Mouse (Mus musculus) intestine, embryonic 16.5 days (tissue): ENCODE data around the gene Hist2h3c1. TPM values are rescaled to one million over a fixed set of nuclear protein-coding genes. Genes with fewer than 3 reads are reported as not detected.
"Not testable (repeated sequence)": the region's sequence is repeated elsewhere in the genome, so short reads cannot be mapped to it uniquely, and the experiment has no call there.

Experiments
- ATAC-seq: fragments of 200-750 bp; cut with Nextera tagmentation; 2 replicates; pipeline ENCODE4 v1.8.0; 2017; ENCODE audit warnings: moderate TSS enrichment, moderate library complexity
- H3K27ac ChIP-seq: fragments of 300-500 bp; sonication (generic); 2 replicates; pipeline ENCODE4 v1.5.1; 2014; ENCODE audit warnings: mild to moderate bottlenecking, low read length
- H3K27me3 ChIP-seq: fragments of 300-500 bp; sonication (generic); replicated peaks from 2 replicates; pipeline ENCODE4 v1.6.1; 2014; ENCODE audit warnings: low read length, control low read depth, mixed read lengths; ENCODE audit not compliant: control insufficient read depth, insufficient read depth
- H3K36me3 ChIP-seq: fragments of 300-500 bp; sonication (generic); 2 replicates; pipeline ENCODE4 v1.6.1; 2014; ENCODE audit warnings: low read length, control low read depth; ENCODE audit not compliant: control insufficient read depth, insufficient read depth
- H3K4me1 ChIP-seq: fragments of 300-500 bp; sonication (generic); 2 replicates; pipeline ENCODE4 v1.6.1; 2014; ENCODE audit warnings: low read length, control low read depth, mixed read lengths; ENCODE audit not compliant: control insufficient read depth, insufficient read depth
- H3K4me2 ChIP-seq: fragments of 300-500 bp; sonication (generic); 2 replicates; pipeline ENCODE4 v1.6.1; 2014; ENCODE audit warnings: low read depth, low read length, control low read depth
- H3K4me3 ChIP-seq: fragments of 300-500 bp; sonication (generic); 2 replicates; pipeline ENCODE4 v1.5.1; 2014; ENCODE audit warnings: mild to moderate bottlenecking, low read length
- H3K9ac ChIP-seq: fragments of 300-500 bp; sonication (generic); 2 replicates; pipeline ENCODE4 v1.6.1; 2014; ENCODE audit warnings: low read depth, low read length
- H3K9me3 ChIP-seq: fragments of 300-500 bp; sonication (generic); 2 replicates; pipeline ENCODE4 v1.6.1; 2016; ENCODE audit warnings: low read length, control low read depth; ENCODE audit not compliant: control insufficient read depth
- WGBS: fragments of 180-500 bp; shearing (Covaris S2); extraction: QIAGEN DNeasy Blood & Tissue Kit; methylation state at CpG from one replicate; pipeline ENCODE4 v1.1.7; 2014; 5-methylcytosine and 5-hydroxymethylcytosine counted together
- polyA plus RNA-seq: library from polyadenylated mRNA; unstranded; fragments of >200 nt; fragmentation: Nextera tagmentation; extraction: Ambion mirVana; gene quantifications from 2 replicates; pipeline ENCODE4 v1.2.1, GENCODE M21; 2015

The Hist2h3c1 gene
- polyA plus RNA-seq, 1 experiment from 2014 or later: 1.8 TPM

DNA sequence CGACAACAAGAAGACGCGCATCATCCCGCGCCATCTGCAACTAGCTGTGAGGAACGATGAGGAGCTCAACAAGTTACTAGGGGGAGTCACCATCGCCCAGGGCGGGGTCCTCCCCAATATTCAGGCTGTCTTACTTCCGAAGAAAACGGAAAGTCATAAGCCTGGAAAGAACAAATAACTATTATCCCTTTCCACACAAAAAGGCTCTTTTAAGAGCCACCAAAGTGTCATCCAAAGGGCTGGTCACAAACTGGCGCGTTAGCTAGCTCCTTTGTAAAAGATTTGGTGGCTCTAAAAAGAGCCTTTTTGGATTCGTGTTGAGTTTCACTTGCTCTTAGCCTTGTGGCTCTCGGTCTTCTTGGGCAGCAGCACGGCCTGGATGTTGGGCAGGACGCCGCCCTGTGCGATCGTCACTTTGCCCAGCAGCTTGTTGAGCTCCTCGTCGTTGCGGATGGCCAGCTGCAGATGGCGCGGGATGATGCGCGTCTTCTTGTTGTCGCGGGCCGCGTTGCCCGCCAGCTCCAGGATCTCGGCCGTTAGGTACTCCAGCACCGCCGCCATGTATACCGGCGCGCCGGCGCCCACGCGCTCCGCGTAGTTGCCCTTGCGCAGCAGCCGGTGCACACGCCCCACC lies 26.2 kb upstream of the Hist2h3c1 start:
- not testable (repeated sequence) for H3K27me3 ChIP-seq, H3K36me3 ChIP-seq, H3K9me3 ChIP-seq
- H3K27ac ChIP-seq: peak overlapping the region; percentile 100
- H3K4me3 ChIP-seq: peak overlapping the region; percentile 68
- peak overlapping the region; percentile 84 for H3K9ac ChIP-seq
- H3K4me2 ChIP-seq: peak overlapping the region; percentile 85
- peaks cover 18% of the 10 kb centered on the region for H3K4me1 ChIP-seq
- under 1% methylated on average over 25 of the region's 47 CpGs for WGBS
- peak; percentile 28 for ATAC-seq

GRCm38 (mm10) chr3:96220765-96221639 lies 25.5 kb upstream of the Hist2h3c1 start, which contains the start of the genes Hist2h2ac and Hist2h2be:
Gene Hist2h2ac, minus strand, starts transcription at chr3:96220880.
Gene Hist2h2be, plus strand, starts transcription at chr3:96221119.
- H3K4me3 ChIP-seq: peak within 1 kb of the TSS; percentile 68
- peak within 1 kb of the TSS; percentile 100 for H3K27ac ChIP-seq
- peak; percentile 94 for ATAC-seq

GRCm38 (mm10) chr3:96221640-96222038 lies 24.8 kb upstream of the Hist2h3c1 start:
- Histone ChIP-seq H3K4me3 (peak overlapping the region; percentile 68), H3K4me1 (peaks cover 18% of the 10 kb centered on the region), H3K27me3 (no peaks in the 10 kb centered on the region), H3K36me3 (no peaks in the 10 kb centered on the region), H3K9me3 (no peaks in the 10 kb centered on the region), H3K27ac (peak overlapping the region; percentile 100), H3K4me2 (peak overlapping the region; percentile 85), H3K9ac (peak overlapping the region; percentile 74)
- 27% methylated on average over 9 of the region's 9 CpGs for WGBS
- ATAC-seq: no peak

More at GRCm38 (mm10) chr3:96220765-96221639, 25.5 kb upstream of the Hist2h3c1 start, which contains the start of the genes Hist2h2ac and Hist2h2be:
- peak within 1 kb of the TSS; percentile 84 for H3K9ac ChIP-seq
- no peaks in the 10 kb centered on the region for H3K36me3 ChIP-seq
- no peaks in the 10 kb centered on the region for H3K9me3 ChIP-seq
- H3K27me3 ChIP-seq: no peaks in the 10 kb centered on the region
- under 1% methylated on average over 43 of the region's 43 CpGs for WGBS
- H3K4me2 ChIP-seq: peak within 1 kb of the TSS; percentile 85
- peaks cover 18% of the 10 kb centered on the region for H3K4me1 ChIP-seq

- no peak overlapping the region for H3K9ac ChIP-seq
- H3K4me1 ChIP-seq: peaks cover 18% of the 10 kb centered on the region
- no peaks in the 10 kb centered on the region for H3K9me3 ChIP-seq
- no peaks in the 10 kb centered on the region for H3K27me3 ChIP-seq
- 84% methylated on average over 4 of the region's 4 CpGs for whole genome bisulfite sequencing
- H3K4me3 ChIP-seq: peak overlapping the region; percentile 68
- H3K36me3 ChIP-seq: no peaks in the 10 kb centered on the region
- ATAC-seq: no peak
- H3K27ac ChIP-seq: no peak overlapping the region
- peak overlapping the region; percentile 85 for H3K4me2 ChIP-seq
These were observed 23.7 kb upstream of the Hist2h3c1 start for GRCm38 (mm10) chr3:96222774-96223173.

- ATAC-seq: no peak
- Histone ChIP-seq H3K27ac (no peak overlapping the region), H3K9me3 (no peaks in the 10 kb centered on the region)
These were observed 21.1 kb upstream of the Hist2h3c1 start for GRCm38 (mm10) chr3:96225421-96225820.

DNA sequence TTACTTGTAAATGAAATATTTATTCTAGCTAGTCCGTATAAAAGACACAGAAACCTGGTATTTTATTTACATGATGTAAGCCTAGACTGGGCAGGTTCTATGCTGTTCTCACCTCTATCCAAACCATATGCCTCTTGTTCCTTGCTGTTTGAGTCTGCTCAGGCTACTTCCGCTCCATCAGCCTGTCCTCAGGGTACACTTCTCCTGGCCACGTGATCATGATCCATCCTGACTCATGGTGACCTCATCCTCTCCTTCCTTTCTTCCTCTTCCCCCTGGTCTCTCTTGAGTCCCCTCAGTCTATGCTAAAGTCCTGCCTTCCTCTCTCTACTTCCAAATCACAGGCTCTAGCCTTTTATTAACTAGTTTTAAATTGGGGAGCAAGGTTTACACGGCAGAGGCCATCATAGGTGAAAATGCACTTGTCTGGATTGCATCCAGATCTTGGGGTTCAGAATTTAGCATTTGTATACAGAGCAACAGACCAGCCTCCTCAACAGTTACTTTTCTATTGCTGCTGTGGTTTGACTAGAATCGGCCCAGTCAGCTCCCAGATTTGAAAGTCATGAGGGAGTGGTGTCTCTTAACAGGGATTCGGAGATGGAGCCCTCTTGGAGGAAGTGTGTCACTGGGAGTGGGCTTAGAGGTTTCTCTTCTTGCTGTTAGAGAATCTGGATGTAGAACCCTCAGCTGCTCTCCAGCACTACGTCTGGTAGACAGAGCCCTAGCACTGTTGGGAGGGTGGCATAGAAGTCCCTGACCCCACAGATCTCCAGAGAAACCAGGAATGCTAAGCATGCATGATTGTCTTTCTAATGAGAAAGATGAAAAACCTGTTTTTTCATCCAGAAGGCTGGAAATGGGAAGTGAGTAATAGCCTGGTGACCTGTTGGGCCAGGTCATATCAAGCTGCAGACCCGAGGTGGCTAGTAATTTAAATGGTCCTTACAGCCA lies 19.5 kb upstream of the Hist2h3c1 start:
- no peak for ATAC-seq
- H3K4me3 ChIP-seq: no peak overlapping the region
- peaks cover 9% of the 10 kb centered on the region; the same call in 1 of the 2 replicates for H3K4me1 ChIP-seq
- no peak overlapping the region; the same call in 1 of the 2 replicates for H3K9ac ChIP-seq
- no peaks in the 10 kb centered on the region for H3K36me3 ChIP-seq
- H3K4me2 ChIP-seq: no peak overlapping the region
- 50% methylated on average over 8 of the region's 8 CpGs for WGBS
- no peak overlapping the region for H3K27ac ChIP-seq
- no peaks in the 10 kb centered on the region for H3K9me3 ChIP-seq
- H3K27me3 ChIP-seq: no peaks in the 10 kb centered on the region

More at GRCm38 (mm10) chr3:96225421-96225820, 21.1 kb upstream of the Hist2h3c1 start:
- Histone ChIP-seq H3K27me3 (no peaks in the 10 kb centered on the region), H3K4me1 (peaks cover 16% of the 10 kb centered on the region), H3K9ac (no peak overlapping the region), H3K36me3 (no peaks in the 10 kb centered on the region), H3K4me2 (no peak overlapping the region), H3K4me3 (no peak overlapping the region)
- 46% methylated on average over 2 of the region's 2 CpGs for WGBS

- WGBS: 66% methylated on average over 2 of the region's 2 CpGs
- Histone ChIP-seq H3K4me1 (no peaks in the 10 kb centered on the region), H3K4me2 (no peak overlapping the region), H3K27me3 (no peaks in the 10 kb centered on the region), H3K27ac (no peak overlapping the region), H3K9ac (no peak overlapping the region), H3K9me3 (no peaks in the 10 kb centered on the region), H3K4me3 (no peak overlapping the region), H3K36me3 (no peaks in the 10 kb centered on the region)
- peak; percentile 19; the same call in 1 of the 2 replicates for ATAC-seq
These were observed 17.7 kb upstream of the Hist2h3c1 start for GRCm38 (mm10) chr3:96228828-96229227.

DNA sequence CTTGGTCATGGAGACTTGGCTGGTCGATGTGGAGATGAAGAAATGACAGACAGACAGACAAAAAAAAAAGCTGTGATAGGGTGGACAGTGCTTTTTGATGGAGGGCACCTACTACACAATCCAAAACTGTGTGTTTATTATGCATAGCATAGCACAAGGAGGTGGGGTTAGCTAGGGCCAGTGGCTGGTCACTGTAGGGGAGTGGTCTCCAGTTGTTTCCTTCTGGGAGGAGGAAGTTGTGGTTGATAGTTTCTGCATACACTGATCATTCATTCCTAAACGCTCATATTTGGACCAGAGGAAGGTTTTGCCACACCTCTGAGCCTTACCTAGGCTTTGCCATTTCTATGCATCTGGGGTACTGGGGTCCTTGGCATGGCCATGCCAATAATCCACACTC lies 16.1 kb upstream of the Hist2h3c1 start:
- Histone ChIP-seq H3K36me3 (no peaks in the 10 kb centered on the region), H3K4me3 (no peak overlapping the region), H3K9me3 (no peaks in the 10 kb centered on the region), H3K27me3 (no peaks in the 10 kb centered on the region), H3K27ac (no peak overlapping the region), H3K4me1 (no peaks in the 10 kb centered on the region), H3K9ac (no peak overlapping the region), H3K4me2 (no peak overlapping the region)
- WGBS: 72% methylated on average over 2 of the region's 2 CpGs
- ATAC-seq: no peak
